Mouse (Mus musculus) megakaryocyte, embryonic 14.5 days (primary cell): ENCODE data around the gene Bcl2. TPM values are rescaled to one million over a fixed set of nuclear protein-coding genes. Genes with fewer than 3 reads are reported as not detected.
"Not testable (repeated sequence)": the region's sequence is repeated elsewhere in the genome, so short reads cannot be mapped to it uniquely, and the experiment has no call there.

Source experiments
- H3K27me3 ChIP-seq: replicated peaks from 2 replicates; pipeline ENCODE3; 2012; ENCODE audit warnings: inconsistent platforms
- H3K36me3 ChIP-seq: replicated peaks from 2 replicates; pipeline ENCODE3; 2012; ENCODE audit warnings: low read length, inconsistent platforms, mixed read lengths
- H3K4me1 ChIP-seq: 2 replicates; pipeline ENCODE4 v1.6.1; 2012; ENCODE audit warnings: inconsistent platforms
- H3K4me3 ChIP-seq: replicated peaks from 2 replicates; pipeline ENCODE3; 2012; ENCODE audit warnings: moderate library complexity, mild to moderate bottlenecking, inconsistent platforms
- H3K9me3 ChIP-seq: 2 replicates; pipeline ENCODE4 v1.6.1; 2012; ENCODE audit warnings: inconsistent platforms
- FLI1 ChIP-seq: IDR thresholded peaks from 2 replicates; pipeline ENCODE4 v1.6.1; 2012; ENCODE audit warnings: low read length, inconsistent platforms, mixed read lengths
- GATA1 ChIP-seq: IDR thresholded peaks from 3 replicates; pipeline ENCODE4 v1.6.1; 2012; ENCODE audit warnings: mixed read lengths, low read length, inconsistent platforms, borderline replicate concordance
- polyA plus RNA-seq: library from polyadenylated mRNA; stranded (reverse); fragments of >175 nt; gene quantifications from 2 replicates; pipeline ENCODE4 v1.2.3, GENCODE M21; 2012; ENCODE audit warnings: low replicate concordance; ENCODE audit not compliant: insufficient read depth

Bcl2 gene
- polyA plus RNA-seq, 1 experiment, result 3.0 TPM

DNA sequence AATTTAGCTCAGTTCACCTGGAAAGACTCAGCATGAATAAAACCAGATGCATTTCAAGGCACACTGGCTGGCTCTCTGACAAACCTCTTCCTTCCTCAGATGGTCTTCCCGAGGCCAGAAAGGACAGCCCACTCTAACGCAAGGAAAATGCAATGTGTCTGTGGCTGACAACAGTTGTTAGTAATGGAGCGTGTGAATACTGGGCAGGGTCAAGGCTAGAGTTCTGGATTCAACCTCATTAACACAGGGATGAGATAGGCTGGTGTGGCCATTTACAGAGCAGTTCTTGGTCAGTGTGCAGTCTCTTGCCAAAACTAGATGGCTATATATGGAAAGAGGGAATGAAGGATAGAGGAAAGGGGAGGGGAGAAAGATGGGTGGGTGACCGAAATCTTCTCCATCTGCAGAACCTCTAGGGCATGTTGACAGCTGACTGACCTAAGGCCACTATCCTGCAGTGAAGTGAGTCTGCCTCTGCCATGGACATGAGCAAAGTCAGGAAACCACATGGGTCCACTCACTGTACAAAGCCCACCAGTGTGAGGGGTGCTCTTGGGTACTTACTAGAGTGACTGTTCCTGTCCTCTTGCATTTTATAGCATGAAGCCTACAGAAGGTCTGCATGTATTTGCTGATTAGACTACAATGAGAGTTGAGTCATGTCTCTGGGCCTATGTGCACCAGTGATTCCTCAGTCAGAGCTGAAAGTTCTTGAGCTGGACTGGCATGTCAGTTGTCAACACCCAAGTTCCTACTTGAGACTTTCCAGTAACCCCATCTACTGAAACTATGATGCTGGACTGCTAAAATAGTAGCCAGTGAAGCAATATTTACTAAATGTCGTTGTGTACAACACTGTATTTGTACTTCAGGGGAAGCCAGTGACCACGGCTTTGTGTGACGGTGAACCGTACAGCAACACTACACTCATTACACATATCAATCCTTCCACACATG is 159.9 kb downstream of the Bcl2 start:
- Histone ChIP-seq H3K4me3 (peak overlapping the region; percentile 15), H3K9me3 (no peaks in the 10 kb centered on the region), H3K36me3 (peaks cover 8% of the 10 kb centered on the region), H3K27me3 (no peaks in the 10 kb centered on the region), H3K4me1 (peaks cover 85% of the 10 kb centered on the region)
- no peak for TF ChIP-seq GATA1
- no peak for TF ChIP-seq FLI1

DNA sequence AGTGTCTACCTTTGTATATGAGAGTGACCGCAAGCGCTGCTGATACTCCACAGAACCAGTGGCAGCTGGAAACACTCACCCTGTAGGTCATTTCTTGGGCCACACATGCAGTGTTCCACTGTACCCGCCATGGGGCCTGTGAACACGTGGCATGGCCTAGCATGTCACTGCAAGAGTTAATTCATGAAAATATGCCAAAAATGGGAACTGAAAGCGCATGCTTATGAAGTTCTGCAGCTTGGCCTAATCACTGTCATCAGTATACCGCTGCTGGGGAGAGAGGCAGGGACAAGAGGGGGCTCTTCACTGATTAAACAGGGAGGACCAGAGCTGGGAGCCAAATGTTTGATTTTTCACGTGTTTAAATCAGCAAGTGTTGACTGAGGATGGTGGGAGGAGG is 161.2 kb downstream of the Bcl2 start:
- no peak overlapping the region for H3K4me3 ChIP-seq
- TF ChIP-seq FLI1, result no peak
- TF ChIP-seq GATA1, result no peak
- peaks cover 8% of the 10 kb centered on the region for H3K36me3 ChIP-seq
- no peaks in the 10 kb centered on the region for H3K9me3 ChIP-seq
- H3K27me3 ChIP-seq, result no peaks in the 10 kb centered on the region
- H3K4me1 ChIP-seq, result peaks cover 88% of the 10 kb centered on the region

DNA sequence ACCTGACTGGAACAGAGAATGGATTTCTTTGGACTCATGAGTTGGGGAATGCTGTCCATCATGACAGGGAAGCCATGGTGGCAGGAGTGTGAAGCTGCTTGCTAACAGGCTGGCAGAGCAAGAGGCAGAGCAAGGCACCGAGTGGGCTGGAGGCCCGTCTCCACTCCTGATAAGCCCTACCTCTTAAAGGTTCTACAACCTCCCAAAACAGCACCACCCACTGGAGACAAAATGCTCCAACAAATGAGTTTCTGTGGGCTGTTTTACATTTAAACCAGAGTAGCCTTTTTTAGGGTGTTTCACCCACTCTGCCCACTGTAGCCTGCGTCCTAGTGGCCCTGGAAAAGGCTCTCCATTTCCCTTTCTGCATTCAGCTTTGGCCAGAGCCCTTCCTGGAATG is 163.5 kb downstream of the Bcl2 start:
- TF ChIP-seq GATA1 (no peak), FLI1 (no peak)
- peaks cover 8% of the 10 kb centered on the region for H3K36me3 ChIP-seq
- H3K4me1 ChIP-seq, result peaks cover 88% of the 10 kb centered on the region
- no peaks in the 10 kb centered on the region for H3K27me3 ChIP-seq
- no peak overlapping the region for H3K4me3 ChIP-seq
- no peaks in the 10 kb centered on the region for H3K9me3 ChIP-seq

- H3K9me3 ChIP-seq, result no peaks in the 10 kb centered on the region
- H3K4me3 ChIP-seq, result no peak overlapping the region
- H3K36me3 ChIP-seq, result peaks cover 8% of the 10 kb centered on the region
- no peaks in the 10 kb centered on the region for H3K27me3 ChIP-seq
- TF ChIP-seq GATA1 (no peak), FLI1 (no peak)
- H3K4me1 ChIP-seq, result peaks cover 84% of the 10 kb centered on the region
Observed at GRCm38 (mm10) chr1:106549025-106549424, 165.0 kb downstream of the Bcl2 start.

DNA sequence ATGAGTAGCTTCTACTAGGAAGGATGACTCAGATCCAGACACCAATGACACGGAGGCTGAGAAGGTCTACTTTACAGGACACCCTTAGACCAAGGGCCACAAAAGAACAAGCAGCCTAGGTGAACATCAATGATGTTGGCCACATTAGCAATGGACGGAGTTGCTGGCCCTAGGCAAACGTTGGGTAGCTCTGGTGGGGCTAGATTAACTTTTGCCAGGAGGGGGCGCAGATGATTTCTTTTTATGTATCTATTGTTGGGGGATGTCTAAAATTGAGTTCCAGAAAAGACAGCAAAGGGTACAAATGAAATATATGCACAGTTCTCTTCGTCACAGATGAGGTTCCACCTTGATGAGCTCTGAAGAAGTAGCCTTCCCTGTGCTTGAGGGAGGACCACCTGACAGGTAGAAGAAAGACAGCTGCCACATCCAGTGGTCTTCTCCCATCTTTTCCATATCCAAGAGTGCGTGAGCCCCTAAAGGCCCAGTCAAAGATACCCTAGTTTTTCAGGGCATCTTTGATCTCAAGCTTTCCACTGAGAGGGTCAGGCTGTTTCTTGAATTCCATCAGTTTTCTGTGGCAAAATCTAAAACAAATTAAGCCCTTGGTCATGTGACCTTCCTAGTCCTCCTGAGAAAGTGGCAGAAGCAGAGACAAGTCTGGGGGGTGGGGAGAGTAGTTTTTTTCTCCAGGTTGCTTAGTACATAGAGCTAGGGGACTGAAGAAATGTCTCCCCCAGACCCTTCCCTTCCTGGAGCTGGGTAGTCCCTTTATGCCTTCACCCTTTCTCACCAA is 169.1 kb downstream of the Bcl2 start:
- TF ChIP-seq GATA1 (no peak), FLI1 (no peak)
- H3K36me3 ChIP-seq, result peaks cover 19% of the 10 kb centered on the region
- no peaks in the 10 kb centered on the region for H3K9me3 ChIP-seq
- H3K4me1 ChIP-seq, result peaks cover 50% of the 10 kb centered on the region
- no peaks in the 10 kb centered on the region for H3K27me3 ChIP-seq
- no peak overlapping the region for H3K4me3 ChIP-seq

- no peaks in the 10 kb centered on the region for H3K27me3 ChIP-seq
- H3K9me3 ChIP-seq, result no peaks in the 10 kb centered on the region
- TF ChIP-seq GATA1, result no peak
- H3K4me1 ChIP-seq, result peaks cover 33% of the 10 kb centered on the region
- peaks cover 22% of the 10 kb centered on the region for H3K36me3 ChIP-seq
- H3K4me3 ChIP-seq, result no peak overlapping the region
Observed at GRCm38 (mm10) chr1:106542731-106543130, 171.3 kb downstream of the Bcl2 start.

- TF ChIP-seq FLI1 (no peak), GATA1 (no peak)
- peaks cover 22% of the 10 kb centered on the region for H3K36me3 ChIP-seq
- no peaks in the 10 kb centered on the region for H3K9me3 ChIP-seq
- no peaks in the 10 kb centered on the region for H3K27me3 ChIP-seq
- H3K4me1 ChIP-seq, result peaks cover 25% of the 10 kb centered on the region
- H3K4me3 ChIP-seq, result no peak overlapping the region
Observed at GRCm38 (mm10) chr1:106541851-106542250, 172.2 kb downstream of the Bcl2 start.

GRCm38 (mm10) chr1:106540130-106540529 is 173.9 kb downstream of the Bcl2 start:
- no peaks in the 10 kb centered on the region for H3K9me3 ChIP-seq
- TF ChIP-seq GATA1 (no peak), FLI1 (no peak)
- H3K4me3 ChIP-seq, result no peak overlapping the region
- no peaks in the 10 kb centered on the region for H3K27me3 ChIP-seq
- peaks cover 13% of the 10 kb centered on the region for H3K4me1 ChIP-seq
- peaks cover 22% of the 10 kb centered on the region for H3K36me3 ChIP-seq

- H3K4me3 ChIP-seq, result no peak overlapping the region
- H3K4me1 ChIP-seq, result peaks cover 6% of the 10 kb centered on the region; the same call in 1 of the 2 replicates
- no peaks in the 10 kb centered on the region for H3K9me3 ChIP-seq
- peaks cover 22% of the 10 kb centered on the region for H3K36me3 ChIP-seq
- H3K27me3 ChIP-seq, result no peaks in the 10 kb centered on the region
- TF ChIP-seq FLI1, result no peak
Observed at GRCm38 (mm10) chr1:106539029-106539428, 175.0 kb downstream of the Bcl2 start.

DNA sequence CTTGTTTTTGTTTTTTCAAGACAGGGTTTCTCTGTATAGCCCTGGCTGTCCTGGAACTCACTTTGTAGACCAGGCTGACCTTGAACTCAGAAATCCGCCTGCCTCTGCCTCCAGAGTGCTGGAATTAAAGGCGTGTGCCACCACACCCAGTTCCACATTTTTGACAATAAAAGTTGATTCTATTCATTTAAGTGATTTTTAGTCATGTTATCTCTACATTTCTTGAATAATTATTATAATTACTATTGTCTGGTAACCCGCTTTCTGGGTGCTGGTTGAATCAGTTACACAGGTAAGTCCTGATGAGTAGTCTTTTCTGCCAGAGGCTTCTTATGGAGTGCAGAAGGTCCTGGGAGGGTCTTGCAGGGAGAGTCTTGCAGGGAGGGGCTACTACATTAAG is 179.2 kb downstream of the Bcl2 start:
- H3K4me1 ChIP-seq, H3K9me3 ChIP-seq, H3K4me3 ChIP-seq, H3K27me3 ChIP-seq, H3K36me3 ChIP-seq: not testable (repeated sequence)
